Mouse (Mus musculus) T-helper 17 cell (primary cell): Measurements from ENCODE around the gene Traf2.
"Not testable (repeated sequence)": the region's sequence is repeated elsewhere in the genome, so short reads cannot be mapped to it uniquely, and the experiment has no call there.

Source experiments
- in situ Hi-C, 2 experiments: fragments of 300-600 bp; cut with MboI, MseI; formaldehyde crosslinking; loops; 1 replicate in 1 of 2; 2 replicates in 1 of 2; pipeline ENCODE4 v1.15.1; 2025; ENCODE audit warnings: high pct_unique_total_duplicates in 2 of 2

Gene Traf2

GRCm38 (mm10) chr2:25576028-25576850 lies 29.5 kb upstream of the Traf2 start:
- in situ Hi-C loops = loop anchor here in 1 of 2 experiments (5.0 kb wide), 1 partner anchor 74 kb away; the partner anchor contains the start of genes C8g and Fbxw5

DNA sequence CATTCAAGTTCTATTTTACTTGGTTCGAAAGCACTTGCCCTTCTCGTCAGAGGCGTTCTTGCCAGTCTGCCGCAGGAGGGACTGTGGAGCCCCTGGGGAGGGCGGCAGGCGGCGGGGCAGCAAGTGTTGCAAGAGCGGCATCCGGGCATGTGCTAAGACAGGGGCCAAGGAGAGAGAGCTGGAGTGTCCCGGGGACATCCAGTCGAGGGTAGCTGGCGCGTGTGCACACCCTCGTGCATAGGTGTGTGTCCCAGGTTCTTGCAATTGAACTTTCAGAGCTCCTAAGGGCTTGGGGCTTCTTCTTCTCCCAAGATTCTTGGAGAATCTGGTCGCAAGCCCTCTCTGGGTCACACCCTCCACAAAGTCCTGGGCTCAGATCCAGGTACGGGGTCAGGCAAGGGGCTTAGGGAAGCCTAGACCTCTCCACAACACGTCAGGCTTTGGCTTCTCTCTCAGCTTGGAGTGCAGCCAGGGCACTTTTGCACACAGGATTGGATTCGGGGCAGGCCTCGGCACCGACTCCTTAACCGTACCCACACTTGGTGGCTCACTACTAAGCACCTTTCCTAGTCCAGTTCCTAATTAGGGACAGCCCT lies 28.8 kb upstream of the Traf2 start:
- in situ Hi-C loops = loop anchor here in 1 of 2 experiments (5.0 kb wide), 1 partner anchor 73 kb away; the partner anchor contains the start of genes C8g and Fbxw5

- in situ Hi-C loops = loop anchor here in 1 of 2 experiments (5.0 kb wide), 1 partner anchor 73 kb away; the partner anchor contains the start of genes C8g and Fbxw5
Observed at GRCm38 (mm10) chr2:25574579-25575431, 28.1 kb upstream of the Traf2 start, which contains the start of the genes Mamdc4 and Phpt1. Gene Mamdc4, minus strand, starts transcription at chr2:25574845. Gene Phpt1, minus strand, starts transcription at chr2:25575224.

DNA sequence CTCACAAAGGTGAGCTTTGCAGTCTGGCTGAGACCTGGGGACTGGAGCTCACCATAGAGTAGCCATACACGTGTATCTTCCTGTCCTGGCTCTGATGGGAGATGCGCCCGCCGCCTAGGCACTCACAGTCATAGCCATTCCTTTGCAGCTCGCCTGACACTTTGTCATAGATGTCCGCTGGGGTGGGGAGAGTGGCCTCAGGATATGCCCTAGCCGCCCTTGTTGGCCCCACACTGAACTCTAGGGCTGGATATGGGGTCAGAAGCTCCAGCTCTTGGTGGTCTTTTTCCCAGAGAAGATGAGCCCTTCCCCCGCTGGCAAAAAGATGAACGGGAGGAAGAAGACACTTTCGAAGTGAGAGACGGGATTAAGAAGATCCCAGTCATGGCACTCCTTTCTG lies 27.4 kb upstream of the Traf2 start:
- in situ Hi-C loops = no loop called here

- in situ Hi-C loops = no loop called here
Observed at GRCm38 (mm10) chr2:25573068-25573467, 26.3 kb upstream of the Traf2 start.

GRCm38 (mm10) chr2:25571221-25571620 lies 24.5 kb upstream of the Traf2 start:
- in situ Hi-C loops = no loop called here

- in situ Hi-C loops = no loop called here
Observed at GRCm38 (mm10) chr2:25569323-25569722, 22.6 kb upstream of the Traf2 start.

GRCm38 (mm10) chr2:25568473-25569019 lies 21.8 kb upstream of the Traf2 start:
- in situ Hi-C loops = no loop called here

DNA sequence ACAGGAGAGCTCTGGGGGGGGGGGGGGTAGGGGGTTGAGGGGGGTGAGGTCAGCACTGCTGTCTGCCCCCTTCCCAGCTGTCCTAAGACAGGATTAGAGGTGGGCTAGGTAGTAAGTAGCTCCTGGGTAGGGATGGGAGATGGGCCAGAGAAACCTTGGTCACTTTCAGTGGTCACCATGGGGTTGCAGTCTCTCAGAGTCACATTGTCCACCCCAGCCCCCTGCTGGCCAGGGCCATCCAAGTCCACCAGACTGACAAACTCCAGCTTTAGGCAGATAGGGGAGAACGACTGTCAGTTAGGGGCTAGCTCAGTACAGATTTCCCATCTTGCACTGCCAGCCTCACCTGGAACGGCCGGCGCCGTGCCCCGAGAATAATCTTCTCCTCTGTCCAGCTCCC lies 19.8 kb upstream of the Traf2 start:
- in situ Hi-C loops = no loop called here

DNA sequence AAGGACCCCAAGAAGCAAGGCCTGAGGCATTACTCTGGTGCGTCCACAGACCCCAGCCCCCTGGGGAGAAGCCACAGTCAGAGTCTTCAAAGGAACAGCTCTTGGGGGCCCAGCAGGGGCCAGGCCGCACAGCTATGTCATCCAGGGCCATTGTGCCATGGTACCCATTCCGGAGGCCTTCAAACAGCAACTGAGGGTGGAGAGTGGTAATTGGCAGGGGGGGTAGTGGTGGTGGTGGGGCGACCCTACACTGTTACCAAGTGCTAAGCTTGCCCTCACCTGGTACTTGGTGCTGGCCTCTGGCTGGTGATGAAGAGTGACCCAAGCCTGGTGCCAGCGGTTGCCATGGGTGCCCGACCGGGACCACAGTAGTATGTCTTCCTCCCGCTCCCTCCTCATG lies 19.0 kb upstream of the Traf2 start:
- in situ Hi-C loops = no loop called here

DNA sequence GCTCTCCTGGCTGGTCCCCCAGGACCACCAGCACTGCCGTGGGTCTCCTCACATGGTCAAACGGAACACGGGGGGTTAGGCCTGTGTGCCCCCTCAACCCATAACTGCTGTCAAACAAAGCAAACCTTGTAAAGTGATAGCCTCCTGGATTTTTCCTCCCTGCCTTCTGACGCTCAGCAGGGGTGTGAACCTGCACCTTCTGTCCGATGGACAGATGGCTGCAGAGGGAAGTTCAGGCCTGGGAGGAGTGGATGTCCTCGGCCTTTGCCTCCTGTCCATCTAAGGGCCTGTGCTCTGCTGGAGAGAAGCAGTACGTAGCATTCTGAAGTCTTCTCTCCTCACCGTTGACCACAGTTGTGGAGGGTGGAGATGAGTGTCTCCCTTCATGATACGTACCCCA lies 15.2 kb upstream of the Traf2 start:
- in situ Hi-C loops = no loop called here

DNA sequence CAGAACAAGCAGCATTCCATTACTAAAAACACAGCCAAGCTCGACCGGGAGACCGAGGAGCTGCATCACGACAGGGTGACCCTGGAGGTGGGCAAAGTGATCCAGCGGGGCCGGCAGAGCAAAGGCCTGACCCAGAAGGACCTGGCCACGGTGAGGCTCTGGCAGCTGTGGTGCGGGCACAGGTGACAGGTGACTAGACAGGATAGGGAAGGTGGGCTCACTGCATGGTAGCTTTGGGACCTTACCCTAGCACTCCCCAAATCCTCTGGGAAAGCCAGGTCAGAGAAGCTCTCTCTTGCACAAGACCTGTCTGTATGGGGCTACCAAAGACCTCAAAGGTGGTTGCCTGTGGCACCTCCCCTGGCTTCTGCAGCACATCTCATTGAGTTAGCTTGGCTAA lies 13.8 kb upstream of the Traf2 start:
- in situ Hi-C loops = no loop called here

GRCm38 (mm10) chr2:25558774-25559173 lies 12.0 kb upstream of the Traf2 start:
- in situ Hi-C loops = no loop called here

- in situ Hi-C loops = no loop called here
Observed at GRCm38 (mm10) chr2:25557964-25558360, 11.2 kb upstream of the Traf2 start.

- in situ Hi-C loops = no loop called here
Observed at GRCm38 (mm10) chr2:25557221-25557963, 10.7 kb upstream of the Traf2 start, which contains the start of gene Edf1. Gene Edf1, plus strand, starts transcription at chr2:25557847.

DNA sequence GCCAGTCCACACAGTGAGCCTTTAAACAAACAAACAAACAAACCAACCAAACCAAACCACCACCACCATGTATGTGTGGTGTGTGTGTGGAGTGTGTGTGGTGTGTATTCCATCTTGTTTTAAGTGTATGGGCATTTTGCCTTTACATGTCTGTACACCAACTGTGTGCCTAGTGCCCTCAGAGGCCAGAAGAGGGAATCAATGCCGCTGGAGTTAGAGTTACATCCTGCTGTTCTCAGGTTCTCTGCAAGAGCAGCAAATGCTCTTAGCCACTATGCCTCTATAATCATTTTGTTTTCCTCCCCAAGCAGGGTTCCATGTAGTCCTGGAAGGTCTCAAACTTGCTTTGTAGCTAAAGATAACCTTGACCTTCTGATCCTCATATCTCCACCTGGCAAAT lies 9.6 kb upstream of the Traf2 start:
- in situ Hi-C loops = no loop called here

DNA sequence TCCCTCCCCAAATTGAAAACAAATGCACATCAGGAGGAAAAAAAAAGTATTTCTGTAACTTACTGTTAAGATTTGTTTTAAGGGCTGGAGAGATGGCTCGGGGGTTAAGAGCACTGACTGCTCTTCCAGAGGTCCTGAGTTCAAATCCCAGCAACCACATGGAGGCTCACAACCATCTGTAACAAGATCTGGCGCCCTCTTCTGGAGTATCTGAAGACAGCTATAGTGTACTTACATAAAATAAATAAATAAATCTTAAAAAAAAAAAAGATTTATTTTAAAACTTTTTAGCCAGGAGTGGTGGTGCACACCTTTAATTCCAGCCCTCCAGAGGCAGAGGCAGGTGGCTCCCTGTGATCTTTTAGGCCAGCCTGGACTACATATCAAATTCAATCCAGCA lies 8.7 kb upstream of the Traf2 start:
- in situ Hi-C loops = not testable (repeated sequence)

DNA sequence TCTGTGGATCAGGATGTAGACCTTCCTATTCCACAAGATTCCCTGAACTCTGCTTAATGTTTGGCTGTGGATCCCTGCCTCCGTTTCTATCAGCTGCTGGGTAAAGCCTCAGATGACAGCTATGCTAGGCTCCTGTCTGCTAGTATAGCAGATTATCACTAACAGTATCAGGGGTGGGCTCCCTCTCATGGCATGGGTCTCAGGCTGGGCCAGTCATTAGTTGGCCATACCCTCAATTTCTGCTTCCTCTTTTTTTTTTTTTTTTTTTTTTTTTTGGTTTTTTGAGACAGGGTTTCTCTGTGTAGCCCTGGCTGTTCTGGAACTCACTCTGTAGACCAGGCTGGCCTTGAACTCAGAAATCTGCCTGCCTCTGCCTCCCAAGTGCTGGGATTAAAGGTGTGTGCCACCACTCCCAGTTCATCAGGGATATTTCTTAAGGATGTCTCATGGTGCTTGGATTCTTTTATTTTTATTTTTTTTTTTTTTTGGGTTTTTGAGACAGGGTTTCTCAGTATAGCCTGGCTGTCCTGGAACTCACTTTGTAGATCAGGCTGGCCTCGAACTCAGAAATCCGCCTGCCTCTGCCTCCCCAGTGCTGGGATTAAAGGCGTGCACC lies 6.5 kb upstream of the Traf2 start:
- in situ Hi-C loops = not testable (repeated sequence)

GRCm38 (mm10) chr2:25551186-25551585 lies 4.4 kb upstream of the Traf2 start:
- in situ Hi-C loops = no loop called here
